Mouse (Mus musculus) kidney, postnatal 36 days (tissue): Measurements from ENCODE around the gene Kctd11.
"Not testable (repeated sequence)": the region's sequence is repeated elsewhere in the genome, so short reads cannot be mapped to it uniquely, and the experiment has no call there.

Experiments used
- DNase-seq, 2 experiments: peaks; one replicate each; pipeline ENCODE4 v3.0.0; 2021 to 2022; ENCODE audit warnings: mixed read lengths in 2 of 2

Kctd11 gene

GRCm38 (mm10) chr11:69880853-69881603, at the start of gene Kctd11:
Kctd11 (minus strand) TSS chr11:69881406.
- DNase-seq = peak; percentile 94

DNA sequence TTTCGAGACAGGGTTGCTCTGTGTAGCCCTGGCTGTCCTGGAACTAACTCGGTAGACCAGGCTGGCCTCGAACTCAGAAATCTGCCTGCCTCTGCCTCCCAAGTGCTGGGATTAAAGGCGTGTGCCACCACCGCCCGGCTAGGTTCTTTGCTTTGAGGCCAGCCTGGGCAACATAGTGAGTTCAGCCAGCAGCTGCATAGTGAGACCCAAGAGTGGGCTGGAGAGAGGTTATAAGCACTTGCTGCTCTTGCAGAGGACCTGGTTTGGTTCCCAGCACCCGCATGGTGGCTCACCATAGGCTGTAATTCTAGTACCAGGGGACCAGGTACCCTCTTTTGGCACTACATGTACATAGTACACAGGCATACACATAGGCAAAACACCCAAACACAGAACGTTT, 49.0 kb upstream of the Kctd11 start:
- not testable (repeated sequence) for DNase-seq

DNA sequence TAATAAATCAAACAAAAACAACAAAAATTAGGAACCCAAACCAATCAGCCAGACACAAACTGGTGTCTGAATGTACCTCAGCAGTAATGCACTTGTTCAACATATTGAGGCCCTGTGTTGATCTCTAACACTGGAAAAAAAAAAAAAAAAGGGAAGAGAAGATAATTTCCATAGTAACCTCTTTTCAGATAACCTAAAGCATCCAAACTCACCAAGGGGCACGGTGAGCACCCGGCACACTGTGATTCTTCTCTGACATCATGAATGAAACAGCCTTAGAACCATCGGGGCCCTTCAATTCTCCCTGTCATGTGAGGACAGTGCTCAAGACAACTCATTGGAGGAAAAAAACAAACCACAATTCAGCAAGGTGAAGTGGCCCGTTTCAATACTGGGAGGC, 48.5 kb upstream of the Kctd11 start:
- DNase-seq = no peak

DNA sequence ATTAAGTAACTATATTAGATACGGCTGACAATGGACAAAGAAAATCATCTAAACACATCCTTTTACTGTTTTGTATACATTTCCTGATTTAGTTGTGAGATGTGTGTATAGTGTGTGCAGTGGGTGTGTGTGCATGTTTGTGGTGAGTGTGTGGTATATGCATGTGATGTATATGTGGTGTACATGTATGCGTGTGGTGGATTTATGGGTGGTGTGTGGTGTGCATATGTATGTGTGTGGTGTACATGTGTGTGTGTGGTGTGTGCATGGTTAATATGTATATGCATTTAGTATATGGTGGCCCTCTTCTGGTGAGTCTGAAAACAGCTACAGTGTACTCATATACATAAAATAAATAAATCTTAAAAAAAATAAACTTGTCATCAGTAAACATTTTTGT, 46.3 kb upstream of the Kctd11 start:
- DNase-seq = no peak

DNA sequence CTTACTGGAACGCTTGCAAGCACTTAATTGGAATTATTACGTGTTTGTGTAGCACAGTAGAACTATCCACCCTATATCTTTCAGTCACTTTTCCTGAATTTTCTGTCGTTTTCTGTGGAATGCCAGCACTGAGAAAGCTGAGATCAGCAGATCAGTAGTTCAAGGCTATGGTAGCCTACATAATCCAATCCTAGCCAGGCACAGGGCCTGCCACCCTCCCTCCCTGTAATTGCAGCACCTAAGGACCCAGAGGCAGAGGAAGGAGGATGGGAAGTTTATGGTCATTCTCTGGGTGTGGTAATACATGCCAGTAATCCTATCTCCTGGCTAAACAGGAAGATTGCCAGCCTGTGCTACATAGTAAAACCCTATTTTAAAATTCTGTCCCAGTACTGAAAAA, 41.6 kb upstream of the Kctd11 start:
- no peak for DNase-seq

DNA sequence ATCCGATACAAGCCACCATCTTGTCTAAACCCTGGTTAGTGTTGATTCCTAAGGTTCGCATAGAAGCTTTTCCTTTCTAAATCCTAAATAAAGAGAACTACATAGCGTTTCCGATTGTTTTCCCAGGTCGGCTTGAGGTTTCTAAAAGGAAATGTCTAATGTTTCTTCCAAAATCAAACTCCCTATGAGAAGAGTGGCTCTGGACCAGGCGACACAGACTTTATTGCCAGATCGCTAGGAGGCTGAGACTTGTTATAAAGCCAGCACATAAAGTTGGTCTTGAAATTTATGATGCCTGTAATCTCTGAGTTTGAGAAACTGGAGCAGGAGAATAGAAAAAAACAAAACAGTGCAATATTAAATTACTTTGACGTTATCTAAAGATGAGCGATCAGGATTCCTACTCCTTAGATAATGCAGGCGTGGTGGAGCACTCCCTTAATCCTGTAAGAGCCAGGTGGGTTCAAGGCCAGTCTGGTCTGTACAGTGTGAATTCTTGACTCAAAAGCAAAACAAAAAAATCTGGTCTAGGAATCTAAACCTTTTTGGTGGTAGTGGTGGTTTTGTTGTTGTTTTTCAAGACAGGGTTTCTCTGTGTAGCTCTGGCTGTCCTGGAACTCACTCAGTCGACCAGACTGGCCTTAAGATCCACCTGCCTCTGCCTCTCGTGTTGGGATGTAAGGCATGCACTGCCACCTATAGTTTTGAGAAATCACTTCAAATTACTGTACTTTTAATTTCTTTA, 41.0 kb upstream of the Kctd11 start:
- no peak for DNase-seq

DNA sequence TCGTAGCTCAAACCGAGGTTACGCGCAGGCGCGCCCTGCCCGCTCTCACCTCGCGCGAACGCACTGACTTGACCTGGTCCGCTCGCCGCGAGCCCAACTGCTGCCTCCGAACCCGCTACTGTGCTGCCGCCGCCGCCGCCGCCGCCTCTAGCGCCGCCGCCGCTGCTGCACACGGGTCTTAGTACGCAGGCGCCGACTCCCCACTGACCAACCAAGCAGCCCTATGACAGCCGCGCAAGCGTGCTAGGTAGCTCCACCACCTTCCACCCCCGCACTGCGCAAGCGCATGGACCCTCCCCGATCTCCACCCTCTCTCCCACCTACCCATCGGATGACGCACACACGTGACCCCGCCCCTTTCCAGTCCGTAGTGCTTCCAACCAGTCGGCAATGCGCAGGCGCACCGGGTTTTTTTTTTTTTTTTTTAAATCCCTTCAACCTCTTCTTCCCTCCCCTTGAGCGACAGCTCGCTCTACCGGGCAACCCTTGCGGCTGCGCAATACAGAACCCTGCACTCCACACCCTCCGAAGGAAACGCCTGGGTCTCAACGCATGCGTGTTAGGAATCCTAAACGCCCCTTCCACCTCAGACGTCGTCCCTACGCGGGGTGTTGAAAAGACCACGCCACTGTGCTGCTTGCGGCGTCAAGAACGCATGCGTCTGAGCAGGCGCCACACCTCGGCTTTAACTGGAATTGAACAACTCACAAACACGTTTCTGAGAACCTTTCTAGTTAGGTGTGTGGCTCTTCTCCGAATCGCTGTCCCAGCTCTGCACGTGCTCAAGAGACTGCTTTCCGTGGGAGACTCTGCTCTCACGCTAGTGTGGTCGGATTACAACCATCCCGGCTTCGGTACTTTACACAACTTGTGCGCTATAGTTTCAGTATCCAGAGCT, 40.2 kb upstream of the Kctd11 start, which contains the start of gene Eif5a:
TSS of gene Eif5a (minus strand) at position 845 of the 898 bp plus-strand sequence.
- peak; percentile 100 for DNase-seq

GRCm38 (mm10) chr11:69920266-69921031, 39.2 kb upstream of the Kctd11 start:
- peak; percentile 60 to 80 for DNase-seq

DNA sequence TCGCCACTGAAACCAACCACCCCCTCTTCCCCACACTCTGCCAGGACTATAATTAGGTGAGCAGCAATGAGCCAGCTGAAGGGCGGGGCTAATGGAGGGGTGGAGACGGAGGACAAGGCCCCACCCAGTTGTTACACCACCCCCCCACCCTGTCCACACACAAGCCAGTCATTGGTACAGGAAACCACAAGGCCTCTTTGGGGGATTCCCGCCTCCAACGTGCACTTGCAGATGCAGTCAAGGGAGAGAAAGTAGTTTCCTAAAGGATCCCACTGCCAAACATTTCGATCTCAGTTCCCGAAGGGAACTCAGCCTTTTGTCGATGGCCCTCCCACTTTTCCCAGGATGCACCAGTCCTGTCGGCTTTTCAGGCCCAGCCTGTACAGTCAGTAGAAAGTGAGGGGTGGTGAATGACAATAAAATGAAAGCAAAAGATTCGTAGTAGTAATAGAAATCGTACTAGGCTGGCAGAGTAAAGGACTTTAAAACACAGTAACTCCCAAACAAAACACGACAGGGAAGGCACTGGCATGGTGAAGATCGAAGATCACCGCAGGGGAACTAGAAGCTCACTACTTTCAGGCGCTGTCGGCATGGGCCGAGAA, 38.6 kb upstream of the Kctd11 start:
- peak; percentile 90 to 92 for DNase-seq

- DNase-seq = no peak
Observed at GRCm38 (mm10) chr11:69919053-69919452, 37.8 kb upstream of the Kctd11 start.

DNA sequence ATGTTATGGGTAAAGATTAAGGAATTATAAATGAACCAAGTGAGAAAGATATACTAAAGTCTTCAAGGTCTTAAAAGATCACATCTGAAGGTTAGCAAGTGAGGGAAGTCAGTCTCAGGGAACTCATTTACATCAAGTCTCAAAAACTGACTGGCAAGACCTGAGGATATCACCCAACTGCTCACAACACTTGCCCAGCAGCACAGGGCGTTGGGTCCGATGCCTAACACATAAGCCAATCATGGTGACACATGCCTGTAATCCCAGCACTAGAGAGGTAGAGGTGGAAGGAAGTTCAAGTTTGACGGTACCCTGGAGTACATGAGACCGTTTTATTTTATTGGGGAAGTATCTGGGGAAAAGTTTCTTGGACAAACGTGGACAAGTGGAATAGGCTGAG, 36.9 kb upstream of the Kctd11 start:
- no peak for DNase-seq

DNA sequence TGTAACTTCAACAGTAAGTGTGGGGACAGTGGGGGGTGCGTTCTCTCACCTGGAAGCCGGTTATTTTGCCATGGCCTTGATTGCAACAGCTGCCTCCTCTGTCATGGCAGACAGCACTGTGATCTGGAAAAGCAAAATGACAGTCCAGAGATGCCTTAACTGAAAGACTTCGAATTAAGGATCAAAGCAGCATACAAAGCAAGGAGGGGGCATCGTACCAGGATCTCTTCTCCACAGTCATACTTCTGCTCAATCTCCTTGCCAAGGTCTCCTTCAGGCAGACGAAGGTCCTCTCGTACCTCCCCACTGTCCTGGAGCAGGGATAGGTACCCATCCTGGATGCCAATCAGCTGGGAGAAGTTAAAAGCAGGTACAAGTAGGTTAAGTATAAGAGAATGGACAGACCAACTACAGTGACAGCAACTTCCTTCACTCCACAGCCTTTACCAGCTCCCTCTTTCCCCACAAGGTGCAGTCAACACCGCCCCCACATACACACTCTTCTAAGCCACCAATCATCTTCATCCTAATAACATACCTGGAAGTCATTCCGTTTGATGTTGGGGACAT, 36.3 kb upstream of the Kctd11 start:
- no peak for DNase-seq

DNA sequence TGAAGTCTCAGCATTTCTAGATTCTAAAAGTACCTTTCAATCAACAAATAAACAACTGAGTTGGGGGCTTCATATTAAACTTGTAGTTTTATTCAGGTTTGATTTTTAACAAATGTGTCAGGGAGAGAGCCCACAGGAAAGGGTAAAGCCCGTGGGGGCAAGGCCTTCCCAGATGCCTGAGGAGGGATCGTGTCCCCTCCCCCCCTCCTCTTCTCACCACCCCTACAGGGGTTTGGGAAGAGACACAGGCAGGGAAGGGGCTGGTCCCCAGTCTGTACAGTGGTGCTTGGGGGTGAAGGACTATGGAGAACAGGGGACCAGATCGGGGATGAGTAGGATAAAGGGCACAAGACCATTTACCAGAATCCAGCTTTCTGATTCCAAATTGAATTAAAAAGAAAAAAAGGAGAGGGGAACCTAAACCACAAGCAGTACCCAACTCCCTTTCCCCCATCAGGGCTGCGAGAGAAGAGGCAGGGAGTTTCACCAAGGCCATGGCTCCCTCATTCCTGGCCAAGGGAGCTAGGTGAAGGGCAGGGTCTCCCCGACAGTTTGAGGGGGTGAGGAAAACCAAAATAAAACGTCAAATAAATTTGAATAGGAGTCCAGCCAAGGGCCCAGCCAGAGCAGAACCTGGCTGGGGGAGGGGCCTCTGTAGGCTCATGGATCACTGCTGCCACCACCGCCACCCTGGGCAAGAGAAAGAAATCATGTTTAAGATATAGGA, 35.6 kb upstream of the Kctd11 start:
- not testable (repeated sequence) for DNase-seq

DNA sequence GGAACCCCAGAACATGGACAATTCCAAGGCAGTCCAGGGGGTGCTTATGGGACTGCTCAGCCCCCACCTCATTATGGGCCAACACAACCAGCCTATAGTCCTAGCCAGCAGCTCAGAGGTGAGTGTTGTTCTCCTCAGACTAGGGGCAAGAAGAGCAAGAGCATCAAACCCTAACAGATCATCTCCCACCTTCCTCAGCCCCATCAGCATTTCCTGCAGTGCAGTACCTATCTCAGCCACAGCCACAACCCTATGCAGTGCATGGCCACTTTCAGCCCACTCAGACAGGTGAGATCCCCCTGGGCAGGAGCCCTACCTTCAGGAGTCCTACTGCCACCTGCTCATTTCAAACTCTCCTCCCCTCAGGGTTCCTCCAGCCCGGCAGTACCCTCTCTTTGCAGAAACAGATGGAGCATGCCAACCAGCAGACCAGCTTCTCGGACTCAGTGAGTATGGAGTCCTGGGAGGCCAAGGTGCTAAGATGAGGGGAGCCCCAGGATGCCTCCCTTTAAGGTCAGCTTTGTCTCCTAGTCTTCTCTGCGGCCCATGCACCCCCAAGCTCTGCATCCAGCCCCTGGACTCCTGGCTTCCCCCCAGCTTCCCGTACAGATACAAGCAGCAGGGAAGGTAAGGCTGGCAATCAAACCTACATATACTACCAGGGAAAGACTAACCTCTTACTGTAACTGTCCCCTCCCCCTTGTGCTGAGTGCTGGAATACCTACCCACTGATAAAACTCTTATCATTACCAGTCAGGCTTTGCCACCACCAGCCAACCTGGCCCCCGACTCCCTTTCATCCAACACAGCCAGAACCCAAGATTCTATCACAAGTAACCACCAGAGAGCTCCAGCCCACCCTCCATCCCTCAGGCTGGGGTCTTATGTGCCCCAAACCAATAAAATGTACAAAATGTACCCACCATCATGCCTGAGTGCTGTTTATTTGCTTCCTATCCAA, 34.7 kb upstream of the Kctd11 start:
- DNase-seq = no peak

- DNase-seq = no peak
Observed at GRCm38 (mm10) chr11:69914917-69915430, 33.8 kb upstream of the Kctd11 start.

DNA sequence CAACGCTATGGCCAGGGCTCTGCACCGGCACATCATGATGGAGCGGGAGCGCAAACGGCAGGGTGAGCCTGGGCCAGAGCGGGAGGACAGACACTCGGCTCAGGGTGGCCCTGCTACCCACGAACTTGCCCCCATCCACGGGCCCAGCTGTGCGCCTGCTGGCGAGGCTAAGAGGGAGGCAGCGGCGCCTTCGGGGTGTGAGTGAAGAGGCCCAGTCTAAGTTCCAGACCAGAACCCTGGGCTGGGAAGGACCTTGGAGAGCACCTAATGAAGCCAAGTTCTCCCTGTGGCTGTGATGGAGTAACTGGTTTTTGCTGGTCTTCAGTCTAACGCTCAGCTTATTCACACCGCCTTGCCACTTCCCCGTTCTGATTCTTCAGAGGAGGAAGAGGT, 33.2 kb upstream of the Kctd11 start:
- peak in 1 of 2 experiments; percentile 54 for DNase-seq

DNA sequence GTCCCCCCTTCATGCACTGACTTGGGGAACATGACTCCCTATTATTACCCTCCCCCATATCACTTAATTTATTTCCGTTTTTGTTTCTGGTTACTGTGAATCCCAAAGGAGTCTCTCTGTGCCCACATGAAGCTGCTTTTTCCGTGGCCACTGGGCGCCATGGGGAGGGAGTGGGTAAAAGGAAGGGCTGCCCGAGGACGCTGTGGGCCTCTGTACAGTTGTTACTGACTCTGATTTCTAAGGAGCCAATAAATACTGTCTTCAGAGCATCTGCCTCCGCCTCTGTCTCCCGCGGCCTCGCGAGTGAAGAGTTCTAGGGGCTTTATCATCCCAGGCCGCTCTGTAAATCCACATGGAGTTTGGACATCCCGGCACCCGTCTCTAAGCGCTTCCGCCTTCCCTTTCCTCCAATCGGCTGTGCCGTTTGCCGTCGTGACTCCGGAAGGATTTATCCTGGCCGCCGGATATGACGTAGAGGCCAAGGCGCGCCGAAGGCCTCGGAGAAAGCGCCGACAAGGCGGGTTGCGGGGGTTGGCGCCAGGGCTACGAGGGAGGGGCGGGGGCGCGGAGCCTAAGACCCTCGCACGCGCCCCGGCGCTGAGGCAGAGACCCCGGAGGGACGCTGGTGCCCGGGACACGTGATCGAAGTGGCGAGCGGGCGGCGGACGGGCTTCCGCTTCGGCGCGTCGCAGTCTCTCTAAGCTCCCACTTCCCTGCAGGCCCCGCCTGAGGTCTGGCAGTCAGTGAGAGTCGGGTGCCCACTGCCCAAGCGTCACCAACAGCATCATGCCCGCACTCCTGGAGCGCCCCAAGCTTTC, 32.6 kb upstream of the Kctd11 start, which contains the start of gene Gps2:
TSS of gene Gps2 (plus strand) at position 335 of the 818 bp plus-strand sequence.
- peak; percentile 94 for DNase-seq
